Mouse (Mus musculus) brain, adult 2 months (tissue): ENCODE results near the gene Vipr2.
A peak's percentile ranks its signal among the peaks of the same experiment; 100 is the strongest.

Source experiments
- DNase-seq: peaks from one replicate; pipeline ENCODE4 v3.0.0; 2011; ENCODE audit warnings: low read depth, low spot score

The Vipr2 gene

DNA sequence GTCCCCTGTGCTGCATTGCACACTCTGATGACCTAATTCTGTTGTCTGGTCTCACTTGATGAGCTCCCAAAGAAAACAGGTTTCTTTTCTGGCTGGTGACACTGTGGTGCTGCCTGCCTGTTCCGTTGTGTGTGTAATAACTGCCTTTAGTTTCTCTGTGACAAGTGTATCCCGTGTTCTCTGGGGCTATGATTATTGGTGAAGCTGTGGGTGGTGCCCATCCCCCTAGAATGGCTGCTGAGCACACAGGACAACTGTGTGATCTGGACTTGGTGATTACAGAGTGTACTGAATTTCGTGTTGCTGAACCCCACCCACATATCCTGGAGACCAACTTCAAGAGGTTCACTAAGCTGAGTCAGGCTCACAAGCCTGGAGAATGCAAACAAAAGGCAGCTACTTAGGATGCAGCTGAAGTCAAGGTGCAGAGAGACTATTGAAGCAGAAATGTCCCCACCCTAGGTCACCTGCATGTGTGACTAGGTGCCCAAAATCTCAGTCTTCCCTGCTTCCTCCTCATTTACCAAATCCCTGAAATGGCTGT, 18.9 kb downstream of the Vipr2 start:
- DNase-seq: peak; percentile 84

DNA sequence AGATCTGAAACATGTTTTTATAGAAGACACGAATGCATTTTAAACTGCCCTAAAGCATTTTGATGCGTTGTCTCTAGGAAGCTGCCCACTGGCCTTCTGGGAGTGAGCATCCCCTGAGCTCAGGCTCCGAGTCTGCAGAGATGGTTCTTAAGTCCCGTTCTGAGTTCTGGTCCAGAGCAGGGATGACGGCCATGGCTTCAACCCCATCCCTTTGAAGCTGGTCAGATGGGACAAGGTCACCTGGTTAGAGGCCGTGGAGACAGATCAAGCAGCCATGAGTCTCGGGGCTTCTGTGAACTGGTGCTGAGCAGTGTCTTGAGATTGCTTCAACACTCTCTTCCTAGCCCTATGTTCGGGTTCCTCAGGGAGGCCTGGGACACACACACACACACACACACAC, 19.6 kb downstream of the Vipr2 start:
- DNase-seq: no peak

DNA sequence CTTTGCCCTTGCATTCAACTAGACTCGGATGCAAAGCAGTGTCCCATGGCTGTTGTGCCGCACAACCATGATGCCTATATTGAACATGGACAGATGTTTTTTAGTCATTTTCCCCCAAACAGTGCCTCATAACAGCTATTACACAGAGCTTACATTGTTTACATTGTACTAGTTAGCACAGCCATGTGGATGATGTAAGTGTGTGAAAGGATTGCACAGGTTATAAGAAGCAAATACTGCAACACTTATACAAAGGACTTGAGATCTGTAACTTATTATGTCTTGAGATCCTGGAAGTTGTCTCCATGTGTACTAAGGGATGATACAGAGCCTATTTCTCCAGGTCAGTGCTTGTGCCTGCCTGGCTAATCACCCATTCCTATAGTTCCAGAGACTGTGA, 24.4 kb downstream of the Vipr2 start:
- no peak for DNase-seq

DNA sequence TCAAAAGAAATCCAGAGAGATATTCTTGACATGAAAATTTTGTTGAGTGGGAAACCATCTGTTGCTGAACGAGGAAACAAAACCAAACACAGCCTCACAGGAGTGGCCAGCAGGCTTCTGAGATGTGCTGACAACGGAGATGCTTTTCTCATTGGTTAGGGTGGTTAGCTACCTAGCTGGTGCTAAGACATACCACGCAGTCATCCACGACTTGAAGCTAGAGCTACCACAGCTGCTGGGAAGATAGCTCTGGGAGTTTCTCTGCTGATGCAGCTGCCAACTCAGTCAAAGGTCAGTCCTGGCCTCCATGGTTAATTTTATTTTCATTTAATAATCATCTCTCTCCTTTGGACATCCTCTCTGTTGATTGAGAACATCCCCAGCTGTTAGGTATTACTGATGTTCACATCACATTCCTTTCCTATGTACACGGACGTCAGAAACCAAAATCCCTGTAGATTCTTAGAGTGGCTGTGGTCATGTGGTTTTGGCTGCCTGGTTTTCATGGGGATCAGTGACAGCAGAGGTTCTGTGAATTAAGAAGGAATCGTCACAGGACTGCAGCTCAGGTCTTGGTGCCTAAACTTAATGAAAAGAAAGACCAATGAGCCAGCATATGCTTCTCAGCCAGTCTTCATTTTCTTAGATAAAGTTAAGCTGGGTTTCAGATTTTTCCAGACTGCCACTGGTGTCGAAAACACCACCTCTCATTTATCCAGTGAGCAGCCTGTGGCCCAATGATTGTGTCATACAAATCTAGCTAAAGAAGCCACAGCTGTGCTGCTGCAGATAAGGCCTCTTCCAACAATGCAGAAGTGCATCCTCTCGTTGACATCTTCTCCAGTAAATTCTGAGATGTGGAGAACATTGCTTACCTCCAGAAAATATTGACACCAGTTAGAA, 32.2 kb downstream of the Vipr2 start:
- peak; percentile 22 for DNase-seq

DNA sequence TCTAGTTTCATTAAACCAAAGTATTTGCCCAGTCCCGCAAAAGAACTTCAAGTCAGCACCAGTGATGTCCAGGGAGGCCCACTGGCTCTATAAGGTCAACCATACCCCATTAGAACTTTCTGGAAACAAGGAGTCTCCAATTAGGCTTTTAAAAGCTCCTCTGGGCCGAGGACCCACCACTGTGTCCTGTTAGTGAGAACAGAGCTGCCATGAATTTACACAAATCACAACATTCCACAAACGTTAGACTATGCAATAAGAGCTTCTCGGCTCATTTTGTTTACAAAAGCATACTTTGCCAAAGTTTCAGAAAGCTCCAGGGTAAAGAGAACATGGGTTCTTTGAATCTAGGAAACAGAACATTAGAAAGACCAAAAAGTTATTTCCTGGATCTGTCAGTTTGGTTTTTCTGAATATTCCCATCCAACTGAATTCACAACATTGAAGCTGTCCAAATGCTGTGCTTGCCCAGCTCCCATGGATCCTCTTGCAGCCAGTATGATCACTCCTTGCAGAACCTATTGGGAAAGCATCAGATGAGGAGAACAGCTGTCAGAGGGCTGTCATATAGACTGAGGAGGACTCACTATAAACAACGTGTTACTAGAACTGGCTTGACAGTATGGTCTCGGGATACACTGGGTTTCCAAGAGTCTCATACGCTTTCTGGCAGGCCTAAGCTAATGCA, 33.6 kb downstream of the Vipr2 start:
- no peak for DNase-seq

DNA sequence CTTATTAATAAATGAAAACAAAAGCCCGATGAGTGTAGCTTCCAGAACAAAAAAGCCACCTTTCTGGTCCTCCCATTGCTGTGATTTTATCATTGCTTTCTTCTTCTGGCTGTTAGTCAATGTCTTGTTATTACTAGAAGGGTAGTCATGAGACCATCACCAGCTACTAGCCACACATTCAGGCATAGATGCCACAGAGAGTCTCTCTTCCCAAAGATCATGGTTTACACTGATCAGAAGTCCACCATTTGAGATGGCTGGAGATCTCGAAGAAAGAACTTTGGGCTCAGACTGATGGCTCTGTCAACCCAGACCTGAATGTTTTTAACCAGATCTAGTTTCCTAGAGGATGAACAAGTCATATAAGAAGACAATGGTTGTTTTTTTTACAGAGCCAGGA, 38.3 kb downstream of the Vipr2 start:
- DNase-seq: no peak

DNA sequence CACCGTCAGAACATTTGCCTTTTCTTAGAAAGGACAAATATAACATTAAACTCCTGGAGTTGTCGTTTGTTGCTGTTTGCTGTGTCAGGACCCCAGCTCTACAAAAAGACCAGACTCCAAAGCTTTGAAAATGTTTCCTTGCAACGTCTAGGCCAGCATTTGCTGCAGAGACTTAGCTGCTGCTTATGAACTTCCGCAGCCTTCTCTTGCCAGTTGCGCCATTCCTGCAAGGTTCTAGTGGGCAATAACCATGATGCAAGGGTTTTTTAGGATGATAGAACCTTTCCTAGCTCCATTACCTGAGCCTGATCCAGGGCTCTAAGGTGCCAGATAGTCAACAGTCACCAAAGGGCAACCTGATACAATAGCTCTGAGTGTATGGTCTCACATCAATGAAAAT, 38.9 kb downstream of the Vipr2 start:
- DNase-seq: no peak

DNA sequence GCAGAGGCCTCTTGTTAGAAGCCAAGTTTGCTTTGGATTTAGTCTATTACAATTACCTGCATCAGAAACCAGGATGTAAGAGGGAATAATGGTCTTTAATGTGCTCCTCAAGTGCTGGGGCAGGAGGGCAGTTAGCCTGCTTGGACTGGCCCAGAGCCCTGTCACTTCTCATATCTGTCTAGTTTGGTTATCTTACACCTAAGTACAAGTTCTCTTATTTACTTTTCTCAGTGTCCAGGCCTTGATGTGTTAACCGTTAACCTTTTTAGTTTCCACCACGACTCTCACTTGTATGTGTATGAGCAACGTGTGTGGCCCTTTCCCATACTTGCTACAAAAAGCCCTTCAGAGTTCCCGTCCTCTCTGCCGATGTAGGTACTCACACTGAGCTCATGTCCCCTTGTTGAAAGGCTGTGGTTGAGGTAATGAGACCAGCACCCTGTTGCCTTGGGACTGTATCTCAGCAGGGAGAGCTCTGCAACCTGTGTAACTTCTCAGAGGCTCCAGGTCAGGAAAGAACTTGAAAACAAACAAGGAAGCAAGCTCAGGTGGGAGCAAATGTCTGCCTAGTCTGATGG, 39.9 kb downstream of the Vipr2 start:
- no peak for DNase-seq

DNA sequence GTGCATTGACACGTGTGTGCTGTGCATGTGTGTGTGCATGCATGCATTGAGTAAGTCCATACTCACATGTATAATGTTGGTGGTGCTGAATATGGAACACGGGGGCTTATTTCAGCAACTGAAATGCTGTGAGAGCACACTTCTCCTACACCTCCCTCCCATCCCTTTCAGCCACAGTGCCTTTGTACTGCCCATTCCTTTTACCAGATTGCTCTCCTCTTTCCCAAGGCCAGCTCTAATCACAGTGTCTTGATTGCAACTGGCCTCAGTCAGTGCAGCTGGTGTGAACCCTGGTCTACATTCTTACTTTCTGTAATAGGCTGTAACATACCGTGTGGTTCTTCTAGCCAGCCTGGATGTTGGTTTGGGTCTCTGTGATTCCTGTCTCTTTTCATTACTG, 41.5 kb downstream of the Vipr2 start:
- no peak for DNase-seq

DNA sequence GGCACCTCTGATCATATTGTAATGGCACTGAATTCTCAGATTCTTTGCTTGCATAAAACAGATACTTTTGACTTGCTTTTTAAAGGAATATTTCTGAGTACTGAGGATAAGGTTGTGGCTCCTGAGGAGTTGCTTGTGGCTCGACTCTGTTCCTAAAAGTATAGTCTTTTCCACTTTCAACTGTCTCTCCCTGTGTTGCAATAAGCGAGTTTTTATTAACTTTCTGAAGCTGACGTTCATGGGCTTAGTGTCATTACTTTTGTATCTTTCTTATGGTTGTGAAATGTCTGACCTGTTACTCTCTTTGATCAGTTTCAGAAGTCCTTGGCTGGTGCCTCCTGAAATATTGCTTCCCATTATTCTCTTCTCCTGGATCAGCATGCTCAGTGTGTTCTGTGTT, 46.3 kb downstream of the Vipr2 start:
- no peak for DNase-seq

DNA sequence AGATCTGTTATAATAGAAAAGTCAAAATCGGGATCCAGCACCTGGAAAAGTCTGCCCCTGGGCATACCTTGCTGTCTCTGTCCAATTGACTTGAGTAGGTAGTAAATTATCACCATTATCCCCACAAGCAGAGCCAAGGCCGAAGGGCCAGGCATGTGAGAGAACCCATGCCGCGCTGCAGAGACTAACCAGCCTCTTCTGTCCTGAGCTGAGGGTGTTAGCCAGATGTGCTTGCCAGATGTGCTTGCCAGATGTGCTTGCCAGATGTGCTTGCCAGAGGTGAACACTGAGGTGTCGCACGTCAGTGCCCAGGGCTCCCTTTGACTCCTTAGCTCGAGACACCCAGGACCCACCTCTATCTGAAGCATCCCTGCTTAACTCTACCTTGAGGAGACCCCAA, 53.4 kb downstream of the Vipr2 start:
- no peak for DNase-seq

DNA sequence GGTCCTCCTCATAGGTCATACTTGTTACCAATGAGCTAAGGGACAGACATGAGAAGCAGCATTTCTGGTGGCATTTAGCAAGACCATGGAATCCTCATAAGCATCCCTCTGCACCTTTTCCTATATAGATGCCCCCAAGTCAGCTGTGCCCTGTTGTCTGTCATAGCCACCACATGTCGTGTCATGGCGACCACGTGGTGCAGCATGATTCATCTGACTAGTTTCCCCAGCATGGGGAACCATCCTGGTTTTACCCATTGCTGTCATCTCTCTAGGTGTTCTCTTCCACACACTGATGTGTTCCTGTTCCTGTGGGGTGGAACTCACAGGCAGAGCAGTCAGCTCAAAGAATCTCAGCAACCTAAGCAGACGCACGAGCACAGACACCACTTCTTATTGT, 55.4 kb downstream of the Vipr2 start:
- no peak for DNase-seq

DNA sequence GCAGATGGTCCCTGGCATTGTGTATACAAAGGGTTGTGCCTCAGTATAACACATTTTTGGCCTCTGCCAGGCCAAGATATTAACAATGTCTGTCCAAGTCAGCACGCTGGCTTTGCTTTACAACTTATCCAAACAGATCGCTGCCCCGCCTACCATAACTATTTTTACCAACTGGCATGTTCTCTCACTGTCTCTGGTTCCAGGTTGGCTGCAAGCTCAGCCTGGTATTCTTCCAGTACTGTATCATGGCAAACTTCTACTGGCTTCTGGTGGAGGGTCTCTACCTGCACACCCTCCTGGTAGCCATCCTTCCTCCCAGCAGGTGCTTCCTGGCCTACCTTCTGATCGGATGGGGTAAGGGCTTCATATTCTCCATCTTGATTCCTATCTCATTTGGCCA, 58.4 kb downstream of the Vipr2 start:
- peak; percentile 19 for DNase-seq

DNA sequence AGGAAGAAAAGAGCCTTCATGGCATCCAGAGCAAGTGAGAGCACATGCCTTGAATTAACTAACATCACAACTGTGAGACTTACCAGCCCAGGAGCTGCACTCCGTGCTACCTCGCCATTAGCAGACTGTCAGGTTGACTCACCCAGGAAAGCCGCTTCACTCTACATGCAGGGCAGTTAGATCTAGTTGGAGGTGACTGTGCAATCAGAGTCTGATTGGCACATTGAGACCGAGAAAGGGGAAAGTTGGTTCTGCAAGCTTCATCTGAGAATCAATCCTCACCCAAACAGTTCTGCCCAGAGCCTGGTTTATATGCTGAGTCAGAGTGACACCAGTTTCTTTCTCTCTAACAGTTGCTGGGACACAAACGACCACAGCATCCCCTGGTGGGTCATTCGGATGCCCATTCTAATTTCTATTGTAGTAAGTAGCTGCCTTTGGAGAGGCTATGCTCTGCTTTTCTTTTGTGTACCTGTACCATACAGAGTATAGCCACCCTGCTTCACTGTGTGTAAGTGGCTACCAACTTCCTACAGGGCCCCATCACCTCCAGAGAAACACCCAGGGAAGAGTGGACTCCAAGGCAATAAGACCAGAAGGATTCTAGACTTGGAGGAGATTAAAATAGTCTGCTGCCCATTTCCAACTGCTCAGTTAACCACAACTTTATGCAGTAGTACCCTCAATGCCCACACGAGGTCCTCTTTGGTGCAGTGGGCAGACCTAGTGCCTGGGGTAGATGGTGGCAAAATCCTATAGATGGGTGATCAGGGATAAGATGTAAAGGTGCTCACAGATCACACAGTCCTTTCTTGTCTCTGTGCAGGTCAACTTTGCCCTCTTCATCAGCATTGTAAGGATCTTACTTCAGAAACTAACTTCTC, 61.0 kb downstream of the Vipr2 start:
- DNase-seq: peak; percentile 12

DNA sequence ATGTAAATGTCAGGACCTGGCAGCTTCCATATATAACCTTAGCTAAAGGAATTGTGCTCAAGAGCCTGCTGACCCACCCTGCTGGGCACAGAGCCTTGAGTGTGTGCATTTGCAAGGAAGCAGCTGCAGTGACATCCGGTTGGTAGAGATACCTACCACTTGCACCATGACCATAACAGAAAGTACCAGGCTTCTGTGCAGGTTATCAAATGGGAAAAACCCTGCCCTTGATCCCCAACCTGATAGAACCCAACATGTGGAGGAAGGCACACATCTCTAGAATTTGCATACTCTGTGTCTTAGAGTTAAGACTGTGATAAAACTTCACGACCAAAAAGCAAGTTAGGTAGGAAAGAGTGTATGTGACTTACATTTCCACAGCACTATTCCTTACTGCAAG, 63.1 kb downstream of the Vipr2 start:
- no peak for DNase-seq

DNA sequence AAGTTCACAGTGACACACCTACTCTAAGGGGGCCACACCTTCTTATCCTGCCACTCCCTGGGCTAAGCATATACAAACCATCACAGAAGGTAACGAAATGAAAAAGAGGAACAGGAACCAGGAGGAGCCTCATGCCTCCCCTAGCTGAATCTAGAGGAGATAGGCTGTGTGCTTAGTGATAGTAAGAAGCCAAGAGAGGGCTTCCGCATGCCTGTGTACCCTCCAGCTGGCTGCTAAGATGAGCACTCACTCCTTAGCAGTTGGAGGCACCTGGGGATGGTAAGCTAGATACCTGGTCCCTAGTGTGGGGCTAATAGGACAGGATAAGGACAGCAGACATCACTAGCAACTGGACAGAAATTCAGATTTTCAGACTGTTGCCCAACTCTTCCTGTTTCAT, 64.3 kb downstream of the Vipr2 start:
- no peak for DNase-seq

DNA sequence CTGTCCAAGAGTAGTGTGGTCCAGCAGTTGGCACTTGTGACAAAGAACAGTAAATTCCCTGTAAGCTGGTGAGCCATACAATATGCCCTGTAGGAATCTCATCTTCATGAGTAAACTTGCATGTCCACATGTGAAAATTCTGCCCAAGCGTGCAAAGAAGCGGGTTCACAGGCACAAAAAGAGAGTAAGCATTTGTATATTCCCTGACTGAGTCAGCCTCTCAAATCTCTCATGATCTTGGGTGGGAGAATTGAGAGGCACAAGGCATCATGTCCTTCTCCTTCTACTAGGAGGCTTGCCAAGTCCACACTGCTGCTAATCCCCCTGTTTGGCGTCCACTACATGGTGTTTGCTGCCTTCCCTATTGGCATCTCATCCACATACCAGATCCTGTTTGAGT, 64.9 kb downstream of the Vipr2 start:
- no peak for DNase-seq

DNA sequence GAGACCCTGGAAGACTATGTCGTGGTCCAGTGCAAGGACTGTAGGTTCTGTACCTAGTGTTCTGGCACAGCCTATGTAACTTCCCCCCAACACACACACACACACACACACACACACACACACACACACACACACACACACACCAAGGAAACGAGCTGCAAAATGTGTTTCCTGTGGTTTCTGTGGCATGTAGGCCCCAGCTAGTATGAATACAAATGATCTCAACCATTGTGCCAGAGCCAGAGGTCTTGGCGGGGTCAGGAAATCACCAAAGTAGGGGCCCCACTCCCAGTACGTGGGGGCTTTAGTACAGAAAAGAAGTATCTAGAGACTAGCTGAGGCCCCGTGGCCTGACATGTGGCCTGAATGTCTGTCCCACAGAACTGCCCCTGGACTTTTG, 67.7 kb downstream of the Vipr2 start:
- DNase-seq: no peak

DNA sequence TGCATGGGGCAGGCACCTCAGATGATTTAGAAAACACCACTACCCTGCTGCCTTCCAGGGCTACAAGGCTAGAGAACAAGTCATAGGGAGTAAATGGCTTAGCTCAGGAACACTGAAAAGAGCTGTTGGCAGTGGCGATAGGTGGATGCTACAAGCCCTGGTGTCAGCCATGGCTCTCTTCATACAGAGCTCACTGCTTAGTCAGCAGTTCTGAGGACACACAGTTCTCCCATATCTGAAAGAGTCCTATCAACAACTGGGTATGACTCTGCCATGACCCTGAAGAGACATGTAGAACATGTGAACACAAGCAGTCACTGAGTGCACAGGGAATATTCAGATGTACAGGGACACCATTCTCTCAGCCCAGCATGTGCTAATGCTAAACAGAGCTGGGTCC, 68.2 kb downstream of the Vipr2 start:
- no peak for DNase-seq

DNA sequence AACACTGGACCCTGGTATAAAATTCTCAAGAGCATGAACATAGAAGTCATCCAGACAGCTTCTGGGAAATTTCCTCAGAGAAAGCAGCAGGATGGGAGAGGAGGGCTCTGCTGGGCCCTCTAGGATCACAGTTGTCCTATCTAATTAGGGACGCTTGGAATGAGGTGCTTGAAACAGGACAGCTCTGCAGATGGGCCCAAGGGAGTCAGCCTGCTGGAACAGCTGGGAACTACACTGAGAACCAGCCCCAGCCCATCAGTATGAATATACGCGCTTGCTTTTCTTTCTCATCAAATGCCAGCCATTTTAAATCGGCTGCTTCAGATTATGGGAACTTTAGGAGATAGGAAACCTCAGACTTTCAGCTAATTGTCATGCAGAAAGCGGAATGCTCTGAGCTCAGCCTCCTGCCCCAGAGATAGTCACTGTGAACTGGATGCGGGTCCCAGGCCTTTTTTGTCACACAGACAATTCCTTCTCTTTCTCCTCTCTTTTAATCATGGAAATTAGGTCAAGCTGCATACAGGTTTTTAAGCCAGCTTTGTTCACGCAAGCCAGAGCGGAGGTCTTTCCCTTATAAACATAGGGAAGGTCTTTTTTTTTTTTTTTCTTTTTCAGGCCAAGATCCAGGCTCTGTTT, 69.6 kb downstream of the Vipr2 start:
- DNase-seq: peak; percentile 20

DNA sequence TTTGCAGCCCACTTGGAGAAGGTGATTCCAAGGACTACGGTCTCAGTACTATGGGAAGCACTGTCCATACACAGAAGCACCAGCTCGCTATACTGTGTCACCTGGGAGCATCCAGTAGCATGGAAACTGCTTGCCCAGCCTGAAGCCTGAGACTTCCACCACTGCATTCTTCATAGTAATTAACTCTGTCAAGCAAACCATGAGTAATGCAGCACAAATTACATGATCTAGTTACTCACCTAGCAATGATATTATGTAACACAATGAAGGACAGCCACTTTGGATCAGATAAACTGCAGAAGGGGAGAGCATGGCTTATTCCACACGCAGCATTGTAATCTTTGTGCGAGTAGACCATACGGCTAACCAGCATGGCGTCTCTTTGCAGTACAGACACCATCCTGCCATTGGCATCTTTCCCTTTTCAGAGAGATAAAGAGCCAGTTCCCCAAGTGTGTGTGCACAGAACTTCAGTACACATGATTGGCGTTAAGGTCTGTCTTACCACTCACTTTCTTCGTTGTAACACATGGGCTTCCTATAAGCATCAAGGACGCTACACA, 75.4 kb downstream of the Vipr2 start:
- DNase-seq: peak; percentile 88
